Mouse (Mus musculus) small intestine, adult 2 months (tissue): ENCODE measurements at regions not wholly inside any gene's neighbourhood (a gene's known extent, or its start where the extent isn't known, plus 50 kb on each side); places are given as distances from the start of the nearest gene placed in this dataset.

Experiments used
- CTCF ChIP-seq: fragments of 200-500 bp; IDR thresholded peaks from 2 replicates; pipeline ENCODE4 v1.5.1; 2012; ENCODE audit warnings: low read depth, mild to moderate bottlenecking, control low read depth, inconsistent platforms, low read length, moderate library complexity, mixed read lengths; ENCODE audit not compliant: insufficient replicate concordance, insufficient read length; ENCODE audit errors: extremely low read depth
- POLR2A ChIP-seq: fragments of 200-500 bp; IDR thresholded peaks from 2 replicates; pipeline ENCODE4 v1.6.1; 2012; ENCODE audit warnings: low read depth, mild to moderate bottlenecking, control low read depth, inconsistent platforms, low read length, moderate library complexity

- TF ChIP-seq CTCF (no peak), POLR2A (no peak)
Observed at GRCm38 (mm10) chr9:31757894-31758561, 155.2 kb downstream of the Barx2 start.
